Mouse (Mus musculus): ENCODE data around the gene Med18.

Gene Med18

GRCm38 (mm10) chr4:132426021-132426420 lies 37.7 kb downstream of the Med18 start:
- in situ Hi-C loops (cut with MboI; ENCODE audit: unreplicated experiment in 2 of 2) = no loop called here

DNA sequence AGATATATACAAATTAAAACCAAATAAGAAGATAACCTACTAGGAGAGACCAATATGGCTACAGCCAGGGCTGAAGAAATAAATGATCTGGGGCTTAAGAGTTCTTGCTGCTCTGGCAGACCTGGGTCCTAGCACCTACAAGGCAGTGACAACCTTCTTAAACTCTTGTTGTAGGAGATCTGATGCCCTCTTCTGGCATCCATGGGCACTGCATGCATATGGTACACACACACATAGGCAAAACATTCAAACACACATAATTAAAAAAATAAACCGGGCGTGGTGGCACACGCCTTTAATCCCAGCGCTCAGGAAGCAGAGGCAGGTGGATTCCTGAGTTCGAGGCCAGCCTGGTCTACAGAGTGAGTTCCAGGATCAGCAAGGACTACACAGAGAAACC lies 39.0 kb downstream of the Med18 start:
- in situ Hi-C loops (cut with MboI; ENCODE audit: unreplicated experiment in 2 of 2) = loop anchor here (5.0 to 25.0 kb wide), 2 partner anchors 88 to 1462 kb away; partner anchors contain the start of gene Sesn2 (in 2 of the 2)

GRCm38 (mm10) chr4:132421923-132422782 lies 41.6 kb downstream of the Med18 start, which contains the start of gene Phactr4:
Phactr4 (minus strand) TSS chr4:132422489.
- in situ Hi-C loops (cut with MboI; ENCODE audit: unreplicated experiment in 2 of 2) = loop anchor here (5.0 to 25.0 kb wide), 2 partner anchors 90 to 1460 kb away; partner anchors contain the start of gene Sesn2 (in 2 of the 2)

DNA sequence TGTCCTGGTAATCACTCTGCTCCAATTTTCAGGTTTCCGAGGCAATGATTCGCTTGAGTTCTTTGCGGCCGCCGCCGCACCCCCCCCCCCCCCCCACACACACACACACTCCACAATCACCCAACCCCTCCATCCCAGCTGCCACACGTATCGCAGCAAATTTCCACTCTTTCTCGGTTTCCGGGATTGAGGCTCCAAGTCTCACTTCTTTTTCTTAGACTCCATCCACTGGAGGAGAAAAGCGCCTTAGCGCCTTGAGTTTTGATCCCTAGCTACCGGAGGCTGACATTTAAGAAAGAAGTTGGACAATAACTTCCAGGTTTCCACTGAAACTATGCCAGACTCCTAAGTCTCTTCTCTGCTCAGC lies 42.2 kb downstream of the Med18 start:
- in situ Hi-C loops (cut with MboI; ENCODE audit: unreplicated experiment in 2 of 2) = loop anchor here (5.0 to 25.0 kb wide), 2 partner anchors 91 to 1459 kb away; partner anchors contain the start of gene Sesn2 (in 2 of the 2)

DNA sequence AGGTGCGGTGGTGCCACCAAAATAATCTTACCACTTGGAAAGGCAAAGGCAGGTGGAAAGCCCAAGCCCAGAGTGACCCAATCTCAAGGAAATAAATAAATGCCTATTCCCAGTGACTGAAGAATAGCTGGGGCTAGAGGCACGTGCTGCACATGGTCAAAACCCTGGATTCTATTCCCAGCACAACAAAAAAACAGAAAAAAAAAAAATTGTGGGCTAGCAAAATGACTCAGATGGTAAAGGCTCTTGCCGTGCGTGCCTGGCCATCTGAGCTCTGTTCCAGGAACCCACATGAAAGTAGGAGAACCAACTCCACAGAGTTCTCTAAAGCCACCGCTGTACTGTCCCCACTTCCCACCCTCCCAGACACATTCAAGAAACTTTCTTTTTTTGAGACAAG lies 43.2 kb downstream of the Med18 start:
- in situ Hi-C loops (cut with MboI; ENCODE audit: unreplicated experiment in 2 of 2) = loop anchor here (5.0 to 25.0 kb wide), 2 partner anchors 92 to 1458 kb away; partner anchors contain the start of gene Sesn2 (in 2 of the 2)

DNA sequence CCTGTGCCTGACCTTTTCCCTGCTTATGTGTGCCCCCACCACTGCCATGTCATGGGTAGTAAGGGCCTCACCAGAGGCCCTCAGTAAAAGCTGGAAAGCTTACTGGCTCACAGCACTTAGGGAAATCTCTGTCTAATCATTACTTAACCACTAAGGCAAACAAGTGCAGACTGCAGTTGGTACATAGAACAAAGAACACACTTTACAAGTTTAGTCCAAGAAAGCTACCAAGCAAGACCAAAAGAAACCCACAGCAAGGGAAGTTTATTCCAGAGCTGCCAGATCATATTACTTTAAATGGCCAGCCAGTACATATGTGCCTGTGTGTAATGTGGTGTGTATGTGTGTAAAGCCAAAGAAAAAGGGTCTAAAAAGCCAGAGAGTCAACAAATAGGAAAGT lies 47.8 kb downstream of the Med18 start:
- in situ Hi-C loops (cut with MboI; ENCODE audit: unreplicated experiment in 2 of 2) = loop anchor here (10.0 to 25.0 kb wide), 3 partner anchors 141 to 1454 kb away; partner anchors contain the start of gene Taf12 (in 1 of the 2)

GRCm38 (mm10) chr4:132413257-132413656 lies 50.5 kb downstream of the Med18 start:
- in situ Hi-C loops (cut with MboI; ENCODE audit: unreplicated experiment in 2 of 2) = loop anchor here (5.0 to 25.0 kb wide), 4 partner anchors 138 to 1451 kb away; partner anchors contain the start of gene Taf12 (in 1 of the 2)

DNA sequence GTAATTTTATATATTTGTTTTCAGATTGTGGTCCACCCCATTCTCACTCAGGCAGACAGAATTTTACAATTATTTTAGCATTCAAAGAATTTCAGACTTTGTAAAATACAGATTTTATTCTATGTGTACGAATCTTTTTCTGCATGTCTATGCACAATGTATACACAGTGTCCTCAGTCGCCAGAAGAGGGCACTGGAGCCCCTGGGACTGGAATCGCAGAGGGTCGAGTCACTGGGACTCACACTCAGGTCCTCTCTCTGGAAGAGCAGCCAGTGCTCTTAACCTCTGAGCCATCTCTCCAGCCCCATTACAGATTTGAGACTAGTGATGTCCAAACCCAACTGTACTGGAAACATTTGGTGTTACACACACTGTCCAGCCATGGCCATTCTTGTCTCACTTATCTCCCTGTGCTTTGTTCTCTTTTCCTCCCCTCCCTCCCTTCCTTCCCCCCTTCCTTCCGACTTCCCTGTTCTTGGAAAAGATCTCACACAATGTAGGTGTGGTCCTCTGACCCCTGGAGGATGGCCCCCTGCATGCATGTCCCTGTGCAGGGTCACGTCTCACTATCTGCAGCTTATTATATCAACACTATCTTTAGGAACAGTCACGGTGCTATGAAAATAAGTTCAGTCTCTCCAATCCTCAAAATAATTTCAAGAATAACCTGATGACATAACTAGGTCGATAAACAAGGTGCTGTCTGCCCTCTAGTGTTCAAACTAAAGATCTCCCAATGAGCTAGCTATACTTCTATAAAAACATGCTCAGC lies 52.2 kb downstream of the Med18 start:
- in situ Hi-C loops (cut with MboI; ENCODE audit: unreplicated experiment in 2 of 2) = loop anchor here (5.0 to 25.0 kb wide), 4 partner anchors 137 to 1449 kb away; partner anchors contain the start of gene Taf12 (in 1 of the 2)

GRCm38 (mm10) chr4:132409587-132410229 lies 54.0 kb downstream of the Med18 start:
- in situ Hi-C loops (cut with MboI; ENCODE audit: unreplicated experiment in 2 of 2) = loop anchor here (5.0 to 25.0 kb wide), 4 partner anchors 135 to 1447 kb away; partner anchors contain the start of gene Taf12 (in 1 of the 2)
